Comparison of ENCODE assay signal across 21 mouse cellular contexts in the genomic region with DNA sequence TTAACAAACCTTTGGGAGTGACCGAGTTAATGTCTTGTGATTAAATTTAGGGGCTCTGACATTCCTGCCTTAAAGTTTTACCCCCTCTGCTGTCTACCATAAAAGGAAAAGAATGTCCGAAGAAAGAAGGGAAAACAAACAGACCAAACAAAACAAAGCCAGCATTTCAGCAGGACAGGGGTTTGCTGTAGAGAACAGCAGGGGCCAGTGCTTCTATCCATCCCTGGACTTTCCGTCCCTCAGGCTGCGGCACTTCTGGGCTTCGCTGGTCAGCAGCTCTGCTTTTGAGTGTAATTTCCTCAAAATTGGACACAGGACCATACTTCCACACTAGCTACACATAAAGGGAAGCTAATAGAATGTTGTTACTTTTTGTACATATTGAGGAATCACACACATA.
"Had no signal": no experiment of that assay in that cellular context is flagged by ENCODE, and none has a peak within 500 bp of the region (broad histone marks: within the 10 kb centered on the region; RNA-seq: fewer than 3 reads in every experiment).

No protein-coding gene starts in this region.

- DNase-seq: layer of hippocampus, postnatal 36 days; liver, embryonic 13.5 days; lung, adult 2 months; retina, postnatal 1 day; right cerebral cortex, postnatal 25 days; spleen, adult 18-20 months; thymus, adult 2 months; thymus, postnatal 14 days; thymus, postnatal 4 days had no signal

- H3K36me3 ChIP-seq: liver, embryonic 13.5 days; midbrain, embryonic 10.5 days; neural tube, embryonic 13.5 days; stomach, embryonic 15.5 days had no signal

- H3K27me3 ChIP-seq: liver, embryonic 13.5 days; neural tube, embryonic 13.5 days; stomach, embryonic 15.5 days had no signal

- H3K9me3 ChIP-seq: liver, embryonic 13.5 days; midbrain, embryonic 10.5 days; midbrain, embryonic 13.5 days; neural tube, embryonic 13.5 days; stomach, embryonic 15.5 days had no signal

- ATAC-seq: hindbrain, postnatal 0 days; inflammation-experienced regulatory T-cells, adult 6 months; intestine, embryonic 16.5 days; lung, postnatal 0 days; midbrain, embryonic 13.5 days; midbrain, embryonic 16.5 days had no signal

- H3K9ac ChIP-seq: liver, embryonic 13.5 days; midbrain, embryonic 13.5 days; neural tube, embryonic 13.5 days; stomach, embryonic 15.5 days had no signal

- H3K4me2 ChIP-seq: liver, embryonic 13.5 days; midbrain, embryonic 13.5 days; neural tube, embryonic 13.5 days; stomach, embryonic 15.5 days had no signal

- H3K27ac ChIP-seq: hindbrain, postnatal 0 days; left cerebral cortex, adult 2 months; liver, embryonic 13.5 days; midbrain, embryonic 10.5 days; midbrain, embryonic 13.5 days; neural tube, embryonic 13.5 days; stomach, embryonic 15.5 days had no signal

- H3K4me3 ChIP-seq: left cerebral cortex, adult 2 months; liver, embryonic 13.5 days; megakaryocyte, embryonic 14.5 days; midbrain, embryonic 10.5 days; midbrain, embryonic 13.5 days; myocyte; neural tube, embryonic 13.5 days; stomach, embryonic 15.5 days had no signal

- H3K4me1 ChIP-seq: liver, embryonic 13.5 days; stomach, embryonic 15.5 days had no signal
